Mouse (Mus musculus): ENCODE results near the gene Prkd2.

DNA sequence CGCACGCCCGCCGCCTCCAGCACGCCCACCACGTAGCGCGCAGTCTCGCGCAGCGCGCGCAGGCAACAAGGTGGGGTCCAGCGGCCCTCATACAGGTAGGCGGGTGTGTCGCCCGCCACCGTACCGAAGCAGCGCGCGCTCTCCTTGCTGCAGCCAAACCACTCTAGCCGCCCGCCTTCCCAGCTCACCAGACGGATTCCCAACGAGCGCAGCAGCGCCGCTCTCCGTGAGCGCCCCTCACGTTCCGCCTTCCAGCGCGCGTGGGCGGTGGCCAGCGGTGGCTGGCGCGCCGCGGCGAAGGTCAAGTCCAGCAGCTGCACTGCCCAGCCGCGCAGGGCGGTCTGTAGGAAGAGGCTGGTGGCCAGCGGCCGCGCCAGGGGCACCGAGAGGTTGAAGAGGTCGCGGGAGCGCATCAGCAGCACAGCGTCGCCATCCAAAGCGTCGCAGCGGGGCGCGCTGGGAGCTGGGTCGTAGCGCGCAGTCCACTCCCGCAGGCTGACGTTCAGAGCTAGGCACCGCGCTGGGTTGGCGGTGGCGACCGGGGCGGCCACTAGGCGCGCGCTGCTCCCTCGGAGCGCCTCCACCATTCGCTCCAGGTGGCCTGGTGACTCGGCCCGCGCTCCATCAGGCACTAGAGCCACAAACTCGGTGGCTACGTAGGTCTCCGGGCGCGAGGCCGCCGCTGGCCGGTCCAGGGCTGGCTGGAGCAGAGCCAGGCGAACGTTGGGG lies 31.6 kb upstream of the Prkd2 start:
- peak; percentile 11; the same call in 1 of the 2 replicates for TF ChIP-seq CTCF (IDR thresholded peaks at IDR 0.05; ENCODE audit: borderline replicate concordance, insufficient read depth, low read depth, low read length)
- TF ChIP-seq POLR2A (IDR thresholded peaks at IDR 0.05; ENCODE audit: borderline replicate concordance, insufficient read depth, low read length): no peak

Data from cerebellum, adult 2 months (tissue).